Mouse (Mus musculus): ENCODE measurements around the gene Vdac1. TPM values are rescaled to one million over a fixed set of nuclear protein-coding genes. Genes with fewer than 3 reads are reported as not detected.

Vdac1 gene
- polyA plus RNA-seq (2012; rRNA removed): 64.8 and 70.3 TPM in 2 replicates

DNA sequence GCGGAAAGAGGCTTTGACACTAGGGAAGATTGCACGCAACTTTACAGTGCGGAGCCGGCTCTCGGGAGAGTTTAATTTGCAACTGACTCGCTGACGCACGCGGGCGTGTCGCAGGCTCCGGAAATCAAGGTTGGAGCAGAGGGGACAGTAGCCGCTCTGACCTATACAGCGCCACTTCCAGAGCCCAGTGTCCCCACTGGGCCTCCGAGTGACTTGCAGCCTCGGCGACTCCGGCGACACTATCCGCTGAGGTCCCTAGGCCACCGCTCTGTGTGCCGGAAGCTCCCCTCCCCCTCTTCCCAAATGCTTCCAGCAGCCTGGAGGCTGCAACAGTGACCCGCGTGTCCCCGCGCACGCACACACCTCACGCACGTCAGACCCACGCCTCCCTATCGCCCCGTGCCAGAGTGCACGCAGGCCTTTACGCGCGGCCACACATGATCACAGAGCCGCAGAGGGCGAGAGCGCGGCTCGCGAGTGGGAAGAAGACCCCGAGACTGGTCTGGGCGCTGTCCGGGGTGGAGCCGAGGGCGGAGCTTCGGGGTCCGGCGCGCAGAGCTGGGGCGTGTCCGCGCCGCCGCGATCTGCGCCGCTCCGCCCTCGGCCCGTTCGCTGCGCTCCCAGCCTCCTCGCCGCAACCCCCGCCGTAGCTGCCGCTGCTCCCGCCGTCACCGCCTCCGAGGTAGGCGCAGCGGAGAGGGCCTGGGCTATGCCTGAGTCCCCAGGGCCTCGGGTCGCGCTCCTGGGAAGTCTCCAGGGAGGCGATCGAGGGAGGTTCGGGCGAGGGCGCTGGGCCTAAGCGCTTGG, at the start of gene Vdac1:
Vdac1 (plus strand) TSS at position 390 of the 807 bp plus-strand sequence.
- Histone ChIP-seq H3K4me1 (replicated peaks; ENCODE audit: control insufficient read depth, insufficient read depth, low read length) (peaks cover 27% of the 10 kb centered on the region), H3K36me3 (ENCODE audit: control insufficient read depth, insufficient read depth, low read length) (no peaks in the 10 kb centered on the region), H3K27ac (ENCODE audit: control insufficient read depth, insufficient read depth, low read length) (peak within 1 kb of the TSS; percentile 50), H3K4me3 (ENCODE audit: control insufficient read depth, insufficient read depth, low read length) (peak within 1 kb of the TSS; percentile 83), H3K27me3 (ENCODE audit: control insufficient read depth, insufficient read depth, low read length) (no peaks in the 10 kb centered on the region)
- TF ChIP-seq CTCF (IDR thresholded peaks at IDR 0.05; ENCODE audit: borderline replicate concordance, control insufficient read depth, extremely low read depth, insufficient read depth, low read length, poor library complexity): 0 out of 2 replicates have a peak, but pooled peaks have one; percentile 17
- peak; percentile 85 for TF ChIP-seq POLR2A (IDR thresholded peaks at IDR 0.05; ENCODE audit: control insufficient read depth, extremely low read depth, insufficient read depth, low read length, poor library complexity)
- peak; percentile 87 for DNase-seq
- WGBS: under 1% methylated on average over 84 of the region's 84 CpGs

DNA sequence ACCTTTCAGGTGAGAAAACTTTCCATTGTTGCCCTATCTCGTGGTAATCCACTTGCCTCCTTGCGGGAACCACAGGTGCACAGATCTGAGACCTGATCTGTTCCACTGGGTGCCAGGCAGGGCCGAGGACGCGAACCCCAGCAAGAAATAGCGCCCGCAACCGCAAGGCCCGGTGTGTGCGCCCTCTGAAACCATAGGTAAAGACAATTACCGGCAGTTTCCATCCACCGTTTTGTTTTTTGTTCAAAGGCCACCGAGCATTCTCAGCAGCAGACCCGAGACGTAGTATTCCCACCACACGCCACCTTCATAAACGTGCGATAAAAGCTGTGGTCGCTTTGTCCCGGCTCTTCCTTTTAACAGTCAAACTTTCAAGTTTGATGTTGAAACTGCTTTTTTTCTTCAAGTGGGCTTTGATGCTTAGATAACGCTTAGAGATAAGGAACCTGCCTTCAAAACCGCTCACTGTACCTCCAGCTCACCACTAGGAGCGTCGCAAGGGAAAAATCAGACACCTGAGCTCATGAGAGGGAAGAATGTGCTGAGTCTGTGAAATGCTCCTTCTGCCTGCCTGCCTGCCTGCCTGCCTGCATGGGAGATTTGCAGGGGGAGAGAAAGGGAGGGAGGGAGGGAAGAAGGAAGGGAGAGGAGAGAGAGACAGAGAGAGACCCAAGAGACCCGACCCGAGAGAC, 46.4 kb upstream of the Vdac1 start:
- 1% methylated on average over 26 of the region's 26 CpGs for WGBS
- peak; percentile 95 for DNase-seq
- Histone ChIP-seq H3K4me1 (replicated peaks; ENCODE audit: control insufficient read depth, insufficient read depth, low read length) (peaks cover 62% of the 10 kb centered on the region), H3K27me3 (ENCODE audit: control insufficient read depth, insufficient read depth, low read length) (no peaks in the 10 kb centered on the region), H3K36me3 (ENCODE audit: control insufficient read depth, insufficient read depth, low read length) (no peaks in the 10 kb centered on the region), H3K27ac (ENCODE audit: control insufficient read depth, insufficient read depth, low read length) (peak overlapping the region; percentile 97), H3K4me3 (ENCODE audit: control insufficient read depth, insufficient read depth, low read length) (no peak overlapping the region)
- peak; percentile 15; the same call in 1 of the 2 replicates for TF ChIP-seq POLR2A (IDR thresholded peaks at IDR 0.05; ENCODE audit: control insufficient read depth, extremely low read depth, insufficient read depth, low read length, poor library complexity)
- no peak for TF ChIP-seq CTCF (IDR thresholded peaks at IDR 0.05; ENCODE audit: borderline replicate concordance, control insufficient read depth, extremely low read depth, insufficient read depth, low read length, poor library complexity)

DNA sequence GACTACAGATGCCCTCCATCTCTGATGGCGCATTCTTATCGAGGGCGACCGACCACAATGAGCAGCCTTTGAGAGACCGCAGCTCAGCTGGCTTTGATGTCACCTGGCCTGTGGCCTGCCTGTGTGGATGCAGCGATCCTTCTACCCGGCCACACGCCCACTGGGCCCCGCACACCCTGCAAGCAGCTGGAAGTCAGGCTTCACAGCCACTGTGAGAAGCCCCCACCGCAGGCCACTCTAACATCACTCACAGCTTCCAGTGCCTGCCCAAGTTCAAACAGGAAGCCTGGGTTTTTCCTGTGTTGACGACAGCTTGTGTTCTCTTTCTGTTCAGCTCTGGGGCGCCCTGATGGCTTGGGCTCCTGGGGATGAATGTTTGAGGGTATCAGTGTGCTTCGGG, 42.2 kb upstream of the Vdac1 start:
- no peaks in the 10 kb centered on the region for H3K36me3 ChIP-seq (ENCODE audit: control insufficient read depth, insufficient read depth, low read length)
- H3K4me3 ChIP-seq (ENCODE audit: control insufficient read depth, insufficient read depth, low read length): peak overlapping the region; percentile 6
- H3K4me1 ChIP-seq (replicated peaks; ENCODE audit: control insufficient read depth, insufficient read depth, low read length): peaks cover 62% of the 10 kb centered on the region
- H3K27me3 ChIP-seq (ENCODE audit: control insufficient read depth, insufficient read depth, low read length): no peaks in the 10 kb centered on the region
- WGBS: 4% methylated on average over 13 of the region's 13 CpGs
- H3K27ac ChIP-seq (ENCODE audit: control insufficient read depth, insufficient read depth, low read length): peak overlapping the region; percentile 91
- TF ChIP-seq POLR2A (IDR thresholded peaks at IDR 0.05; ENCODE audit: control insufficient read depth, extremely low read depth, insufficient read depth, low read length, poor library complexity) (peak; percentile 53; the same call in 1 of the 2 replicates), CTCF (IDR thresholded peaks at IDR 0.05; ENCODE audit: borderline replicate concordance, control insufficient read depth, extremely low read depth, insufficient read depth, low read length, poor library complexity) (no peak)
- peak; percentile 78 for DNase-seq

DNA sequence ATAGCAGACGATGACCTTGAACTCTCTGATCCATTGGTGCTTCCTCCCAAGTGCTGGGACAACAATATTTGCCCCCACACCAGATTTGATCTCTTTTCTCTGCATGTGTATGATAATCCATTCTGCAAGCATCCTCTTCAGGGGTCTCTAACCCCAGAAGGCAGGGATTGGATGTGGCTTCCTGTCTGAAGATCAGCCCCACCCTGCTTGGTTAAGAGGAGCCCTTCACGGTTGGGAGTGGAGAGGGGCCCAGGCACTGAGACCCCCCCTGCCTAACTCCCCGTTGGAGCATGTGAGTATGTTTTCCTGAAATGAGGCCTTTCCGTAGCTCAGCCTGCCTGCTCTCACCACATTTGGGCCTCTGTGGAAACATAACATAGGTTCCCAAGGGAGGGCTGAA, 41.0 kb upstream of the Vdac1 start:
- peak overlapping the region; percentile 91 for H3K27ac ChIP-seq (ENCODE audit: control insufficient read depth, insufficient read depth, low read length)
- DNase-seq: peak; percentile 38
- 32% methylated on average over 4 of the region's 4 CpGs for WGBS
- TF ChIP-seq CTCF (IDR thresholded peaks at IDR 0.05; ENCODE audit: borderline replicate concordance, control insufficient read depth, extremely low read depth, insufficient read depth, low read length, poor library complexity): no peak
- TF ChIP-seq POLR2A (IDR thresholded peaks at IDR 0.05; ENCODE audit: control insufficient read depth, extremely low read depth, insufficient read depth, low read length, poor library complexity): no peak
- H3K4me3 ChIP-seq (ENCODE audit: control insufficient read depth, insufficient read depth, low read length): no peak overlapping the region
- no peaks in the 10 kb centered on the region for H3K36me3 ChIP-seq (ENCODE audit: control insufficient read depth, insufficient read depth, low read length)
- H3K27me3 ChIP-seq (ENCODE audit: control insufficient read depth, insufficient read depth, low read length): no peaks in the 10 kb centered on the region
- H3K4me1 ChIP-seq (replicated peaks; ENCODE audit: control insufficient read depth, insufficient read depth, low read length): peaks cover 69% of the 10 kb centered on the region

DNA sequence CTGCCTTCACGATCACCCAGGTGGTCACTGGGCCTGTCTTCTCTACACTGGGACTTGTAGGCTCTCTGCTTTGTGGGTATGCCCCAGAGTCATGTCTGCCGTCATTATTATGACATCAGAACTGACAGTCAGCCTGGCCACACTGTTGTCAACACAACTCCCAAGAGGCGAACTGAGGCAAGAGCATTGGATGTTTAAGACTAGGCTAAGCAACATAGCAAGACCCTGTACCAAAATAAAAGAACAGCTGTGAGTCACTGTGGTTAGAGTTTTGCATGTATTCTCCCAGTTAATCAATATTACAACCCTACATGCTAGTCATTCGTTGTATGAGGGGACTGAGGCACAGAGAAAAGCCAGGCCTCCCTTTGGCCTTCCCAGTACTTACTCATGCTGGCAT, 40.1 kb upstream of the Vdac1 start:
- Histone ChIP-seq H3K27me3 (ENCODE audit: control insufficient read depth, insufficient read depth, low read length) (no peaks in the 10 kb centered on the region), H3K4me3 (ENCODE audit: control insufficient read depth, insufficient read depth, low read length) (no peak overlapping the region), H3K36me3 (ENCODE audit: control insufficient read depth, insufficient read depth, low read length) (no peaks in the 10 kb centered on the region), H3K4me1 (replicated peaks; ENCODE audit: control insufficient read depth, insufficient read depth, low read length) (peaks cover 65% of the 10 kb centered on the region), H3K27ac (ENCODE audit: control insufficient read depth, insufficient read depth, low read length) (peak overlapping the region; percentile 91; the same call in 1 of the 2 replicates)
- no peak for TF ChIP-seq POLR2A (IDR thresholded peaks at IDR 0.05; ENCODE audit: control insufficient read depth, extremely low read depth, insufficient read depth, low read length, poor library complexity)
- no peak for TF ChIP-seq CTCF (IDR thresholded peaks at IDR 0.05; ENCODE audit: borderline replicate concordance, control insufficient read depth, extremely low read depth, insufficient read depth, low read length, poor library complexity)
- no peak for DNase-seq
- WGBS: 79% methylated on average over 4 of the region's 4 CpGs

DNA sequence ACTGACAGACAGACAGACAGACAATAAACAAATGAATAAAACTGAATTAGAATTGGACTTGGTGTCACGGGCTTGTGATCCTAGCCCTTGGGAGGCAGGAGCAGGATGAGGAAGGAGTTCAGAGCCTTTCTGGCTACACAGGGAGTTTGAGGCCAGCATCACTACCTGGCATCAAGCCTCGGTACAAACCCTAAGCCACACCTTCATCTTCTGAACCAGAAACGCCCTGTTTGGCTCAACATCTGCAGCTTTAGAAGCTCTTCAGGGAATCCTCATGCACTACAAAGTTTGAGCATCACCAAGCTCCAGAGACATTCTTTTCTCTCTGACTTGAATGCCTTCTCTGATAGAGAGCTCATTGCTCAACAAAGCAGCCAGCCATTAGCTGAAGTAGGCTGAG, 39.1 kb upstream of the Vdac1 start:
- peak overlapping the region; percentile 62 for H3K27ac ChIP-seq (ENCODE audit: control insufficient read depth, insufficient read depth, low read length)
- H3K4me1 ChIP-seq (replicated peaks; ENCODE audit: control insufficient read depth, insufficient read depth, low read length): peaks cover 60% of the 10 kb centered on the region
- no peaks in the 10 kb centered on the region for H3K36me3 ChIP-seq (ENCODE audit: control insufficient read depth, insufficient read depth, low read length)
- no peaks in the 10 kb centered on the region for H3K27me3 ChIP-seq (ENCODE audit: control insufficient read depth, insufficient read depth, low read length)
- 27% methylated on average over 3 of the region's 3 CpGs for WGBS
- TF ChIP-seq POLR2A (IDR thresholded peaks at IDR 0.05; ENCODE audit: control insufficient read depth, extremely low read depth, insufficient read depth, low read length, poor library complexity): no peak
- TF ChIP-seq CTCF (IDR thresholded peaks at IDR 0.05; ENCODE audit: borderline replicate concordance, control insufficient read depth, extremely low read depth, insufficient read depth, low read length, poor library complexity): no peak
- DNase-seq: peak; percentile 24
- no peak overlapping the region for H3K4me3 ChIP-seq (ENCODE audit: control insufficient read depth, insufficient read depth, low read length)
